32 mouse cellular contexts compared by ENCODE assay signal in the genomic region with DNA sequence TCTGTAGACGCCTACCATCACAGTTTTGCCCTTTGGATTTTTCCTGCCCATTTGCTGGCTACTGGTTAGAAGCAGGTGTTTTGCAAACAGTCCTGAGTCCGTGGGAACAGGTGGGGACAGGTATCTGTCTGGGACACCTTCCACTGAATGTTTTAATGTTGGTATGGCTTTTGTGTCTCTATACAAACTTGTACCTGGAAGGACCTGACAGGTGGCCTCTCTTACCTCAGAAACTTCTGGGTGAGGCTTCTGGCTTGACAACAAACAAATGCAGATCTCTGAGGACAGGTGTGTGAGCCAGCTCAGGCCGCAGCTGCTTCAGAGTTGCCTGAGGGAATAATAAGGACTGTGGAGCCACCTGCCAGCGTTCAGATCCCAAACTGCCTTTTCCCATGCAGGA. TPM values are rescaled to one million over a fixed set of nuclear protein-coding genes. Genes with fewer than 3 reads are reported as not detected.
A peak's percentile ranks its signal among the peaks of the same experiment; 100 is the strongest.
DNase-seq lines count a peak whose midpoint lies in the region; ATAC-seq lines count a peak whose summit lies in the region.
"Had no signal": no experiment of that assay in that cellular context is flagged by ENCODE, and none has a peak within 500 bp of the region (broad histone marks: within the 10 kb centered on the region; RNA-seq: fewer than 3 reads in every experiment).

No protein-coding gene starts in this region.

- no peak overlapping the region for H3K4me3 ChIP-seq in intestine, embryonic 15.5 days (replicated peaks)
- no peak overlapping the region for H3K4me3 ChIP-seq in intestine, embryonic 16.5 days (ENCODE audit: low read length)
- H3K4me3 ChIP-seq in embryonic facial prominence, embryonic 15.5 days (replicated peaks), result no peak overlapping the region
- H3K4me3 ChIP-seq in kidney, embryonic 15.5 days (replicated peaks), result no peak overlapping the region
- H3K4me3 ChIP-seq: embryonic facial prominence, embryonic 13.5 days; forebrain, embryonic 12.5 days; forebrain, embryonic 15.5 days; heart, adult 2 months; heart, embryonic 10.5 days; heart, embryonic 13.5 days; hindbrain, embryonic 12.5 days; hindbrain, embryonic 15.5 days had no signal

- H3K9me3 ChIP-seq in intestine, embryonic 15.5 days, result no peaks in the 10 kb centered on the region
- 0 out of 2 replicates have a peak, but pooled peaks cover 3% of the 10 kb centered on the region for H3K9me3 ChIP-seq in intestine, embryonic 16.5 days (ENCODE audit: control insufficient read depth, low read length)
- H3K9me3 ChIP-seq in embryonic facial prominence, embryonic 15.5 days (replicated peaks), result 0 out of 2 replicates have a peak, but pooled peaks cover 6% of the 10 kb centered on the region
- H3K9me3 ChIP-seq in kidney, embryonic 15.5 days (replicated peaks), result peaks cover 4% of the 10 kb centered on the region; the same call in 1 of the 2 replicates
- H3K9me3 ChIP-seq: forebrain, embryonic 15.5 days; hindbrain, embryonic 15.5 days had no signal

- no peaks in the 10 kb centered on the region for H3K27me3 ChIP-seq in intestine, embryonic 15.5 days (replicated peaks)
- H3K27me3 ChIP-seq in intestine, embryonic 16.5 days (replicated peaks; ENCODE audit: control insufficient read depth, insufficient read depth, low read length), result no peaks in the 10 kb centered on the region
- no peaks in the 10 kb centered on the region for H3K27me3 ChIP-seq in embryonic facial prominence, embryonic 15.5 days
- H3K27me3 ChIP-seq in kidney, embryonic 15.5 days, result no peaks in the 10 kb centered on the region
- H3K27me3 ChIP-seq: CH12.LX; embryonic facial prominence, embryonic 13.5 days; forebrain, embryonic 12.5 days; forebrain, embryonic 15.5 days; heart, embryonic 13.5 days; hindbrain, embryonic 12.5 days; hindbrain, embryonic 15.5 days; Patski had no signal

- H3K4me1 ChIP-seq in intestine, embryonic 15.5 days (replicated peaks), result no peaks in the 10 kb centered on the region
- no peaks in the 10 kb centered on the region; the same call in 1 of the 2 replicates for H3K4me1 ChIP-seq in intestine, embryonic 16.5 days (ENCODE audit: control insufficient read depth, insufficient read depth, low read length)
- H3K4me1 ChIP-seq in embryonic facial prominence, embryonic 15.5 days, result no peaks in the 10 kb centered on the region
- no peaks in the 10 kb centered on the region; the same call in 1 of the 2 replicates for H3K4me1 ChIP-seq in kidney, embryonic 15.5 days
- H3K4me1 ChIP-seq: embryonic facial prominence, embryonic 13.5 days; forebrain, embryonic 12.5 days; forebrain, embryonic 15.5 days; heart, embryonic 10.5 days; hindbrain, embryonic 12.5 days; hindbrain, embryonic 15.5 days had no signal

- 80% methylated on average over 4 of the region's 4 CpGs for WGBS in intestine, embryonic 15.5 days
- WGBS in intestine, embryonic 16.5 days, result 78% methylated on average over 4 of the region's 4 CpGs
- WGBS in embryonic facial prominence, embryonic 15.5 days, result 71% methylated on average over 4 of the region's 4 CpGs
- 89% methylated on average over 4 of the region's 4 CpGs for WGBS in kidney, embryonic 15.5 days

- no peak overlapping the region for H3K4me2 ChIP-seq in intestine, embryonic 15.5 days (replicated peaks)
- H3K4me2 ChIP-seq in intestine, embryonic 16.5 days (ENCODE audit: low read depth, low read length), result no peak overlapping the region
- no peak overlapping the region for H3K4me2 ChIP-seq in embryonic facial prominence, embryonic 15.5 days (replicated peaks)
- no peak overlapping the region for H3K4me2 ChIP-seq in kidney, embryonic 15.5 days
- H3K4me2 ChIP-seq: embryonic facial prominence, embryonic 13.5 days; forebrain, embryonic 12.5 days; forebrain, embryonic 15.5 days; heart, embryonic 13.5 days; hindbrain, embryonic 12.5 days; hindbrain, embryonic 15.5 days had no signal

- peaks cover 11% of the 10 kb centered on the region for H3K36me3 ChIP-seq in intestine, embryonic 15.5 days
- peaks cover 6% of the 10 kb centered on the region for H3K36me3 ChIP-seq in intestine, embryonic 16.5 days (ENCODE audit: control insufficient read depth, insufficient read depth, low read length)
- H3K36me3 ChIP-seq in embryonic facial prominence, embryonic 15.5 days, result peaks cover 36% of the 10 kb centered on the region
- H3K36me3 ChIP-seq in kidney, embryonic 15.5 days, result peaks cover 48% of the 10 kb centered on the region

- ATAC-seq in intestine, embryonic 15.5 days, result no peak
- no peak for ATAC-seq in intestine, embryonic 16.5 days
- no peak for ATAC-seq in embryonic facial prominence, embryonic 15.5 days (ENCODE audit: insufficient number of reproducible peaks, low FRiP score, low TSS enrichment, low read depth)
- ATAC-seq in megakaryocyte progenitor cell, adult 5-6 weeks (replicated peaks; ENCODE audit: poor library complexity), result no peak
- ATAC-seq in kidney, embryonic 15.5 days (replicated peaks; ENCODE audit: low FRiP score), result no peak
- ATAC-seq: forebrain, embryonic 15.5 days; Patski had no signal

- H3K27ac ChIP-seq in intestine, embryonic 15.5 days, result peak overlapping the region; percentile 3; the same call in 1 of the 2 replicates
- no peak overlapping the region for H3K27ac ChIP-seq in intestine, embryonic 16.5 days (ENCODE audit: low read length)
- 0 out of 2 replicates have a peak overlapping the region, but pooled peaks have one; percentile 30 for H3K27ac ChIP-seq in embryonic facial prominence, embryonic 15.5 days (replicated peaks)
- no peak overlapping the region for H3K27ac ChIP-seq in kidney, embryonic 15.5 days
- H3K27ac ChIP-seq: embryonic facial prominence, embryonic 13.5 days; forebrain, embryonic 12.5 days; forebrain, embryonic 15.5 days; heart, adult 2 months; heart, embryonic 10.5 days; heart, embryonic 13.5 days; hindbrain, embryonic 12.5 days; hindbrain, embryonic 15.5 days had no signal

- no peak overlapping the region for H3K9ac ChIP-seq in intestine, embryonic 15.5 days
- H3K9ac ChIP-seq in intestine, embryonic 16.5 days (ENCODE audit: low read depth, low read length), result no peak overlapping the region
- H3K9ac ChIP-seq in embryonic facial prominence, embryonic 15.5 days, result no peak overlapping the region
- H3K9ac ChIP-seq in kidney, embryonic 15.5 days, result no peak overlapping the region
- H3K9ac ChIP-seq: embryonic facial prominence, embryonic 13.5 days; forebrain, embryonic 12.5 days; forebrain, embryonic 15.5 days; heart, embryonic 13.5 days; hindbrain, embryonic 12.5 days; hindbrain, embryonic 15.5 days had no signal

- DNase-seq in gonadal fat pad, adult 2 months (ENCODE audit: low read depth), result peak; percentile 62
- DNase-seq: adrenal gland, postnatal 10 days; adrenal gland, postnatal 36 days; B cell, adult 2 months; cerebellum, adult 2 months; cerebellum, adult 9-11 months; cerebellum, postnatal 25 days; gastrocnemius, postnatal 25 days; heart, adult 2 months; heart, postnatal 14 days; heart, postnatal 4 days had no signal

RNA-seq across cellular contexts. Expression of a gene that starts 12.4 kb away (rescaled TPM):
- 36.3 and 36.4 TPM in 2 replicates for polyA plus RNA-seq in intestine, embryonic 15.5 days (2015; fragmentation: Nextera tagmentation; extraction: Ambion mirVana)
- polyA plus RNA-seq in intestine, embryonic 16.5 days (2015; fragmentation: Nextera tagmentation; extraction: Ambion mirVana), result 23.6 and 28.7 TPM in 2 replicates
- polyA plus RNA-seq in embryonic facial prominence, embryonic 15.5 days (2015; fragmentation: Nextera tagmentation; extraction: Ambion mirVana), result 38.1 and 47.7 TPM in 2 replicates
- polyA plus RNA-seq in gonadal fat pad, adult 2 months (2012; rRNA removed), result 111 and 177 TPM in 2 replicates
- 81.2 and 89.4 TPM in 2 replicates for total RNA-seq in megakaryocyte progenitor cell, adult 5-6 weeks (2015)
- total RNA-seq in megakaryocyte progenitor cell, adult 5-6 weeks (2017), result 103 and 120 TPM in 2 replicates
- 24.6 and 24.8 TPM in 2 replicates for polyA plus RNA-seq in kidney, embryonic 15.5 days (2015; fragmentation: Nextera tagmentation; extraction: Ambion mirVana)

RNA-seq across cellular contexts. Expression of a gene that starts 25.9 kb away (rescaled TPM):
- polyA plus RNA-seq in intestine, embryonic 15.5 days (2015; fragmentation: Nextera tagmentation; extraction: Ambion mirVana), result not detected in 2 replicates
- not detected in 2 replicates for polyA plus RNA-seq in intestine, embryonic 16.5 days (2015; fragmentation: Nextera tagmentation; extraction: Ambion mirVana)
- 0.49 TPM in 1 of 2 replicates, not detected in the other for polyA plus RNA-seq in embryonic facial prominence, embryonic 15.5 days (2015; fragmentation: Nextera tagmentation; extraction: Ambion mirVana)
- polyA plus RNA-seq in gonadal fat pad, adult 2 months (2012; rRNA removed), result 0.81 and 2.0 TPM in 2 replicates
- 0.54 TPM in 1 of 2 replicates, not detected in the other for total RNA-seq in megakaryocyte progenitor cell, adult 5-6 weeks (2015)
- not detected in 2 replicates for total RNA-seq in megakaryocyte progenitor cell, adult 5-6 weeks (2017)
- 0.62 TPM in 1 of 2 replicates, not detected in the other for polyA plus RNA-seq in kidney, embryonic 15.5 days (2015; fragmentation: Nextera tagmentation; extraction: Ambion mirVana)
- total RNA-seq: adrenal gland, adult 18-20 months; adrenal gland, postnatal 10 days; CH12.LX; common myeloid progenitor, adult 5-6 weeks; G1E; gastrocnemius, adult 8-10 months; gastrocnemius, postnatal 25 days; granulocyte monocyte progenitor cell, adult 5-6 weeks; heart, adult 2 months; heart, postnatal 14 days; heart, postnatal 4 days had no signal
- polyA plus RNA-seq: cerebellum, adult 2 months; embryonic facial prominence, embryonic 13.5 days; forebrain, embryonic 12.5 days; heart, embryonic 13.5 days; heart, embryonic 16.5 days; hindbrain, embryonic 12.5 days; intestine, embryonic 14.5 days had no signal

RNA-seq across cellular contexts. Expression of a gene that starts 26.0 kb away (rescaled TPM):
- 0.69 and 1.0 TPM in 2 replicates for polyA plus RNA-seq in intestine, embryonic 15.5 days (2015; fragmentation: Nextera tagmentation; extraction: Ambion mirVana)
- polyA plus RNA-seq in intestine, embryonic 16.5 days (2015; fragmentation: Nextera tagmentation; extraction: Ambion mirVana), result 0.53 and 0.55 TPM in 2 replicates
- polyA plus RNA-seq in embryonic facial prominence, embryonic 15.5 days (2015; fragmentation: Nextera tagmentation; extraction: Ambion mirVana), result 1.6 and 2.0 TPM in 2 replicates
- 3.9 and 4.4 TPM in 2 replicates for polyA plus RNA-seq in gonadal fat pad, adult 2 months (2012; rRNA removed)
- 3.3 and 4.0 TPM in 2 replicates for total RNA-seq in megakaryocyte progenitor cell, adult 5-6 weeks (2015)
- 1.2 and 2.3 TPM in 2 replicates for total RNA-seq in megakaryocyte progenitor cell, adult 5-6 weeks (2017)
- polyA plus RNA-seq in kidney, embryonic 15.5 days (2015; fragmentation: Nextera tagmentation; extraction: Ambion mirVana), result 0.85 and 1.00 TPM in 2 replicates

RNA-seq across cellular contexts. Expression of a gene that starts 35.6 kb away (rescaled TPM):
- 28.0 and 32.9 TPM in 2 replicates for polyA plus RNA-seq in intestine, embryonic 15.5 days (2015; fragmentation: Nextera tagmentation; extraction: Ambion mirVana)
- 41.2 and 41.9 TPM in 2 replicates for polyA plus RNA-seq in intestine, embryonic 16.5 days (2015; fragmentation: Nextera tagmentation; extraction: Ambion mirVana)
- 30.5 and 33.1 TPM in 2 replicates for polyA plus RNA-seq in embryonic facial prominence, embryonic 15.5 days (2015; fragmentation: Nextera tagmentation; extraction: Ambion mirVana)
- polyA plus RNA-seq in gonadal fat pad, adult 2 months (2012; rRNA removed), result 47.5 and 68.3 TPM in 2 replicates
- 14.6 and 14.9 TPM in 2 replicates for total RNA-seq in megakaryocyte progenitor cell, adult 5-6 weeks (2015)
- total RNA-seq in megakaryocyte progenitor cell, adult 5-6 weeks (2017), result 9.2 and 10.7 TPM in 2 replicates
- polyA plus RNA-seq in kidney, embryonic 15.5 days (2015; fragmentation: Nextera tagmentation; extraction: Ambion mirVana), result 27.7 and 29.8 TPM in 2 replicates

Comparison
In these comparisons a context has a peak if more than half of its experiments do, and no peak if none do; other contexts are left out.
1. H3K27ac ChIP-seq: peak in intestine, embryonic 15.5 days (single experiment) and embryonic facial prominence, embryonic 15.5 days (single experiment); none in intestine, embryonic 16.5 days (single experiment) and kidney, embryonic 15.5 days (single experiment).